Mouse (Mus musculus): ENCODE results near the gene 4930432K21Rik. TPM values are rescaled to one million over a fixed set of nuclear protein-coding genes. Genes with fewer than 3 reads are reported as not detected.

Gene 4930432K21Rik
- polyA plus RNA-seq, 1 experiment from 2014 or later = 2.0 TPM

DNA sequence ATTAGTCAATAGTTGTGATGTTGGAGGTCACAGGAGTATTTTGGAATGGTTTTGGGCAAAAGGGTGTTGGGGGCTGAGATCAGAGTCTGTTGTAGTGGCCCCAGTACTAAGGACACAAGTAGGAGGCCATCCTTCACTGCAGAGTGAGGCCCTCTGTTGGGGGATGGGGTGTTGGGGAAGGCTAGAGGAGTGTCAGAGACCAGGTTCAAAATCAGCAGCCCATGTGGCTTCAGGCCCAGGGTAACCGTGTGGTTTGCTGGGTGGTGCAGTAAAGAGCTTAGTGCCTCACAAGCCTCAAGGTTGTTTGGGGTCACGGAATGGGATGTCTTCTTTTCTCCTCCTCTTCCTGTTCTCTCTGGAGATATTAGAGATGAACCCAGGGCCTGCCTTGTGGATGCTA is 21.1 kb upstream of the 4930432K21Rik start:
- Histone ChIP-seq H3K27me3 (no peaks in the 10 kb centered on the region), H3K4me3 (no peak overlapping the region), H3K9me3 (no peaks in the 10 kb centered on the region), H3K27ac (0 out of 2 replicates have a peak overlapping the region, but pooled peaks have one; percentile 63), H3K36me3 (peaks cover 5% of the 10 kb centered on the region), H3K4me2 (replicated peaks) (no peak overlapping the region), H3K9ac (no peak overlapping the region), H3K4me1 (peaks cover 23% of the 10 kb centered on the region)
- no peak for ATAC-seq (ENCODE audit: low FRiP score, low read depth)
- WGBS = 60% methylated on average over 2 of the region's 2 CpGs

DNA sequence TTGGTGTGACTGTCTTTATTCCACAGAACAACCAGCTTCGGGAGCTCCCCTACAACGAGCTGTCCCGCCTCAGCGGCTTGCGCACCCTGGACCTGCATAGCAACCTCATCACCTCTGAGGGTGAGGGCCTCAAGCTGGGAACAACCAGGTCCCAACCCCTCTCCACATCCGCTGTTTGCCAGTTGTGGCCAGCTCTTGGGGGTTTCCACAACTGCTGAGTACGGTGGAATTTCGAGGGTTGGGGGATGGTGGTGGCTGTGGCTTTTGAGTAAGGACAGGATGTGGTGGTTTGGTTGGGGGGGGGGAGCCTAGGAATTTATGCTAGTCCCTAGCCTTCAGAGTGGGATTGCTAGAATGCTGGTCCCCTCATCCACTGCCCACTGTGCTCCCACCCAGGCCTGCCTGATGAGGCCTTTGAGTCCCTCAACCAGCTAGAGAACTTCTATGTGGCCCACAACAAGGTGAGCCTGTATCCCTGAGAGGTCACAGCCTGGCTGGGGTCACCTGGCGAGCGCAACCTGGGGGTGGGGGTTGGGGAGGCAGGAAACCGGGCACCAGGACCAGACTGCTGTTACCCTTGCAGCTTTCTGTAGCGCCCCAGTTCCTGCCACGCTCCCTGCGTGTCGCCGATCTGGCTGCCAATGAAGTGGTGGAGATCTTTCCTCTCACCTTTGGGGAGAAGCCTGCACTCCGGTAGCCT is 20.5 kb upstream of the 4930432K21Rik start:
- peak; percentile 52; the same call in 1 of the 2 replicates for ATAC-seq (ENCODE audit: low FRiP score, low read depth)
- peaks cover 11% of the 10 kb centered on the region for H3K36me3 ChIP-seq
- no peak overlapping the region for H3K4me3 ChIP-seq
- no peak overlapping the region for H3K9ac ChIP-seq
- WGBS = 46% methylated on average over 17 of the region's 17 CpGs
- H3K4me2 ChIP-seq (replicated peaks) = peak overlapping the region; percentile 37
- peak overlapping the region; percentile 63; the same call in 1 of the 2 replicates for H3K27ac ChIP-seq
- peaks cover 23% of the 10 kb centered on the region for H3K4me1 ChIP-seq
- H3K9me3 ChIP-seq = no peaks in the 10 kb centered on the region
- no peaks in the 10 kb centered on the region for H3K27me3 ChIP-seq

DNA sequence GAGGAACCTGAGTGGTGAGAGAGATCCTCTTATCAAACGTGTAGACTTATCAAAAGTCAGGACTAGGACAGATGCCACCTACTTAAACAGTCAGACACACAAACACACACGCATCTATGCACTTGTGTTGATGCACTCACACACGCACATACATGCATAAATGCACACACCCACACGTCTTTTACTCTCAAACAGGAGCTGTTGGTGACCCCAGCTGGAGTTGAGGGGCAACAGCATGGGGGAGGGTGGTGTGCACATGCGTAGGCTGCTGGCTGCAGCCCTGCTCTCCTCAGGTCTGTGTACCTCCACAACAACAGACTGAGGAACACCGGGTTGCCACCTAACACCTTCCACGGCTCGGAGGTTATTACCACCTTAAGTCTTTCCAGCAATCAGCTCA is 19.5 kb upstream of the 4930432K21Rik start:
- WGBS = 48% methylated on average over 8 of the region's 8 CpGs
- H3K4me2 ChIP-seq (replicated peaks) = peak overlapping the region; percentile 37; the same call in 1 of the 2 replicates
- no peak for ATAC-seq (ENCODE audit: low FRiP score, low read depth)

DNA sequence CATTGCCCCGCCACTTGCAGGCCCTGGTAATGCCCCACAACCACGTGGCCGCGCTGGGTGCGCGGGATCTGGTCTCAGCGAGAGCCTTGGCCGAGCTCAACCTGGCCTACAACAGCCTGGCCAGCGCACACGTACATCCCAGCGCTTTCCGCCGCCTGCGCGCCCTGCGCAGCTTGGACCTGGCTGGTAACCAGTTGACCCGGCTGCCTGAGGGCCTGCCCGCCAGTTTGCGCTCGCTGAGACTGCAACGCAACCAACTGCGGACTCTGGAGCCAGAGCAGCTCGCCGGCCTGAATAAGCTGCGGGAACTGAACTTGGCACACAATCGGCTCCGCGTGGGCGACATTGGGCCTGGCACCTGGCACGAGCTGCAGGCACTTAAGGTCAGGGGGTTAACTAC is 17.0 kb upstream of the 4930432K21Rik start:
- WGBS = 43% methylated on average over 30 of the region's 30 CpGs
- no peak for ATAC-seq (ENCODE audit: low FRiP score, low read depth)
- Histone ChIP-seq H3K4me2 (replicated peaks) (no peak overlapping the region), H3K36me3 (peaks cover 46% of the 10 kb centered on the region), H3K9me3 (no peaks in the 10 kb centered on the region), H3K27ac (no peak overlapping the region), H3K27me3 (no peaks in the 10 kb centered on the region), H3K9ac (peak overlapping the region; percentile 39; the same call in 1 of the 2 replicates), H3K4me3 (no peak overlapping the region), H3K4me1 (peaks cover 23% of the 10 kb centered on the region)

More for the DNA sequence above, 19.5 kb upstream of the 4930432K21Rik start:
- Histone ChIP-seq H3K9me3 (no peaks in the 10 kb centered on the region), H3K27ac (no peak overlapping the region), H3K27me3 (no peaks in the 10 kb centered on the region), H3K4me1 (peaks cover 23% of the 10 kb centered on the region), H3K36me3 (peaks cover 20% of the 10 kb centered on the region), H3K9ac (no peak overlapping the region), H3K4me3 (no peak overlapping the region)

DNA sequence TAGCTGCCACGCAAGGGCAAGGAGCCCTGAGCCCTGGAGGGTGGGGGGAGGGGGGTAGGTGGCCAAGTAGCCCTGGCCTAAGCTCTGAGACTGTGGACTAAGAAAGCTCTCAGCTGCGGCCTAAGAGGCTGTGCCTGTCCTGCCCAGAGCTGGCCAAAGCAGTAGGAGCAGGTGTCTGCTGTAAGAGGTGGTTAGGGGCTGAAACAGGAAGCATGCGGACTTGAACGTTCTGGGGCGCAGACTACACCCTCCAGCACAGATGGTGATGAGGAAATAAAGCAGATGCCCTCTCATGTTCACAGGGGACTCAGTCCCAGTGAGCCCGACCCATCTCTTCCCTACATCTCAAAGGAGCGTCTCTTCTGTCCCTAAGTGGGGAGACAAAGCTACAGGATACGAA is 15.6 kb upstream of the 4930432K21Rik start:
- peaks cover 60% of the 10 kb centered on the region for H3K36me3 ChIP-seq
- WGBS = 80% methylated on average over 8 of the region's 8 CpGs
- H3K27me3 ChIP-seq = no peaks in the 10 kb centered on the region
- peaks cover 18% of the 10 kb centered on the region for H3K4me1 ChIP-seq
- H3K4me3 ChIP-seq = no peak overlapping the region
- no peaks in the 10 kb centered on the region for H3K9me3 ChIP-seq
- H3K9ac ChIP-seq = no peak overlapping the region
- no peak overlapping the region for H3K4me2 ChIP-seq (replicated peaks)
- no peak for ATAC-seq (ENCODE audit: low FRiP score, low read depth)
- H3K27ac ChIP-seq = no peak overlapping the region

DNA sequence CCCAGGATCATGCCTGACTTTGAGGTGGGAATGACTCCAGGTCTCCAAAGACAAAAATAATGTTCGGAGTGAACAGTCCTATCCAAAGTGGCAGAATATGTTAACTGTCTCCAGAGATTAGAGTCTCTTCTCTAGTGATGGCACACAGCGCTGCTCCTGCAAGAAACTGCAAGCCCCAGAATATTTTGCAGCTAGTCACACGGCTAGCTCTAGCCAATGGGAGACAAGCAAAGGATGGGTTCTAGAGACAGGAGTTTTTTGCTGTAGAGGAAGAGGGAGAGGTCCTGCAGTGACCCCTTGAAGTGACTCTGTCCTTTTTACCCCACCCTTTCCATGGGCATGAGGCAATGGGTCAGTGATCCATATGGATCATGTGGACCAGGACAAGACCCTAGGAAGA is 10.0 kb upstream of the 4930432K21Rik start:
- Histone ChIP-seq H3K4me3 (no peak overlapping the region), H3K9ac (no peak overlapping the region), H3K27me3 (no peaks in the 10 kb centered on the region), H3K9me3 (no peaks in the 10 kb centered on the region), H3K27ac (no peak overlapping the region), H3K36me3 (peaks cover 99% of the 10 kb centered on the region), H3K4me2 (replicated peaks) (no peak overlapping the region), H3K4me1 (no peaks in the 10 kb centered on the region)
- WGBS = 95% methylated on average over 3 of the region's 3 CpGs
- no peak for ATAC-seq (ENCODE audit: low FRiP score, low read depth)

DNA sequence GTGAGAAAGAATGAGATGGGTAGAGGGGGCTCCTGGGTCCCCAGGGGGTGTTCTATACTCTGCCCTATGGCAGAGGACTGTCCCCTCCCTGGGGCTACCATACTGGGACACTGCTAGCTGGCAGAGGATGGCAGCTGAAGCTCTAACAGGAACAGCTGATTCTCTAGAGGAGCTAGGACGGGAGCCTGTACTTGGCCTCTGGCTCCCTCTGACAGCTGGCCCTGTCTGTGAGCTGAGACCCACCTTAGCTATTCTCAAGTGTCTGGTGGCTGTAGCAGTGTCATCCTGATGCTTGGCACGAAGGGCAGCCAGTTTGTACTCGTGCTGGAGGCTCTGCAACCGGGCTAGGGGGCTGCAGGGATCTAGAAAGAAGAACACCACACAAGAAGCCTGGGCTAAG is 7.0 kb upstream of the 4930432K21Rik start:
- no peak overlapping the region for H3K4me2 ChIP-seq (replicated peaks)
- H3K36me3 ChIP-seq = peaks cover 99% of the 10 kb centered on the region
- H3K9ac ChIP-seq = no peak overlapping the region
- no peak overlapping the region for H3K4me3 ChIP-seq
- no peaks in the 10 kb centered on the region for H3K9me3 ChIP-seq
- WGBS = 91% methylated on average over 4 of the region's 4 CpGs
- H3K27ac ChIP-seq = no peak overlapping the region
- no peak for ATAC-seq (ENCODE audit: low FRiP score, low read depth)
- 0 out of 2 replicates have a peak, but pooled peaks cover 3% of the 10 kb centered on the region for H3K4me1 ChIP-seq
- H3K27me3 ChIP-seq = no peaks in the 10 kb centered on the region

DNA sequence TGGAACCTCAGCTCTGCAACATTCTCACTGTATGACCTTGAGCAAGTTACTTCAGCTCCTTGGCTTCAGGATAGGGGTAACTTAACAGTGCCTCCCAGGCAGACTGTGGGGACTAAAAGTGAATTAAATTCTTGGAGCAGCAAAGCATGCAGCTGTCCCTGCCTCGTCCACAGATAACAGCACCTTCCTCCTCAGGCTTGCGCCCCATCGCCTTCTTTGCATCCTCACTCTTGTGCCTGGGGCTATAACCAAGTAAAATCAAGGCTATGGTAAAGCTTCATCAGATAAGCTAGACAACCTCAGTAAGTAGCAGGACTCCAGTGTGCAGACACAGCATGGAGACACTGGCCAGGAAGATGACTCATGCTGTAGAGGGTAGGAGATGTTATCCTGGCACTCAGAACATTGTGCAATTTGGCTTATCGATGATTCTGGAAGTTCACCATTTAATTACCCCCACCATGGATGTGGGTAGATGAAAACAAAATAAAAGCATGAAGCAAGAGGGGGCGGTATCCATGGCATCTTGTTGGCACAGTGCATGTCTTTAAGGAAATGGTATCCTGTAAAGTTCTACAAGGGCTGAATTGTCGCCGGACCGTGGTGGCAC is 3.1 kb upstream of the 4930432K21Rik start:
- peaks cover 26% of the 10 kb centered on the region for H3K4me1 ChIP-seq
- ATAC-seq (ENCODE audit: low FRiP score, low read depth) = no peak
- no peak overlapping the region for H3K4me3 ChIP-seq
- no peak overlapping the region for H3K4me2 ChIP-seq (replicated peaks)
- WGBS = 94% methylated on average over 8 of the region's 8 CpGs
- peaks cover 64% of the 10 kb centered on the region for H3K36me3 ChIP-seq
- H3K9ac ChIP-seq = no peak overlapping the region
- no peaks in the 10 kb centered on the region for H3K27me3 ChIP-seq
- H3K9me3 ChIP-seq = no peaks in the 10 kb centered on the region
- H3K27ac ChIP-seq = no peak overlapping the region

DNA sequence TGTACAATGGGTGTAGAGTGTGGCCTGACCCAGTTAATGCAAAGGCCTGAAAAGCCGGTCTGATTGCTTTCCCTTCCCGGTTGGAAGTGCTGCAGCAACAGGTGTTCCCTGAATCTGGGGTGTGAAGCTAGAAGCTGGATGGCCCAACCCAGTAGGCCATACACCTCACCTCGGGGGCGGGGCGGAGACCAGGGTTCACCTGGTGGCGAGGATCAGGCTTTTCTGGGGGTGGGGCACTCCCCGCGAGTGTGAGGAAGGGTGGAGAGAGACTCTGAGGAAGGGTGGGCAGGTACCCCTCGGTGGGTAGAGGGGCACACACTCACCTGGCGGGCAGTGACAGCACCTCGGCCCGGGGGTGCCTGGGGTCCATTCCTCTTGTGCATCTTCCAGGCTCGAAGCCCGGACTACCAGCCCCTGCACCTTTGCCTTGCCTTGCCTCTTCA is 480 bp upstream of the 4930432K21Rik start:
- no peaks in the 10 kb centered on the region for H3K9me3 ChIP-seq
- peaks cover 43% of the 10 kb centered on the region for H3K36me3 ChIP-seq
- H3K27me3 ChIP-seq = no peaks in the 10 kb centered on the region
- peak overlapping the region; percentile 95 for H3K4me2 ChIP-seq (replicated peaks)
- 9% methylated on average over 14 of the region's 14 CpGs for WGBS
- peak overlapping the region; percentile 73 for H3K4me3 ChIP-seq
- H3K27ac ChIP-seq = no peak overlapping the region
- ATAC-seq (ENCODE audit: low FRiP score, low read depth) = 0 out of 2 replicates have a peak, but pooled peaks have one; percentile 9
- peak overlapping the region; percentile 90 for H3K9ac ChIP-seq
- peaks cover 26% of the 10 kb centered on the region for H3K4me1 ChIP-seq

DNA sequence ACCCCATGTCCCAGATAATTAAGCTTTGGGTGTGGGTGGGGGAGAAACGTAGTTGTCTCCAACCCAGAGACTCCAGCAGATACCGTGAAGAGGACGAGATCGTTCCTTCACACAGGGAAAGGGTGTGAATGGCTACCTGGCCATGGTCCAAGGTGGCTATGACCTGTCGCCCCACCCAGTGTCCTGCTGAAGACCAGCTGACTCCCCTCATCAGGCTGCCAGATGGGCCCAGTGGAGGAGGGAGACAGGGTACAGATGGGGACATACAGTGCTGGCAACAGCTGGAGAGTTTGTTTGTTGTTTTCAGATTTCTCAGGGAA is 666 bp downstream of the 4930432K21Rik start:
- Histone ChIP-seq H3K9ac (no peak overlapping the region), H3K27ac (no peak overlapping the region), H3K4me3 (peak overlapping the region; percentile 73)

DNA sequence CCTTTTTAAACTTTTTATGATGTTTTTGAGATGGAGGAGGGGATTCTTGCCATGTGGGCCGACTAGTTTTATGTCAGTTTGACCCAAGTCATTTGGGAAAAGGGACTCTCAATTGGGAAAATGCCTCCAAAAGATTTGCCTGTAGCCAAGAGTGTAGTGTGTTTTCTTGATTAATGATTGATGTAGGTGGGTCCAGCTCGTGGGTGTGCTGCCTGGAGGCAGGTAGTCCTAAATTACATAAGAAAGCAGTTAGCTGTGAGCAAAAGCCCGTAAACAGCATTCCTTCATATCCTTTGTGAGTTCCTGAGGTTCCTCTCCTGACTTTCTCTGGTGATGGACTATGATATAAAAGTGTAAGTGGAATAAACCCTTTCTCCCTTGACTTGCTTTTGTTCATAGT is 1.4 kb downstream of the 4930432K21Rik start:
- Histone ChIP-seq H3K27me3 (no peaks in the 10 kb centered on the region), H3K36me3 (peaks cover 25% of the 10 kb centered on the region), H3K4me3 (no peak overlapping the region), H3K9ac (no peak overlapping the region), H3K4me1 (peaks cover 26% of the 10 kb centered on the region), H3K27ac (no peak overlapping the region), H3K9me3 (no peaks in the 10 kb centered on the region), H3K4me2 (replicated peaks) (no peak overlapping the region)
- WGBS = 58% methylated on average over 3 of the region's 3 CpGs
- ATAC-seq (ENCODE audit: low FRiP score, low read depth) = no peak

More for the DNA sequence above, 666 bp downstream of the 4930432K21Rik start:
- H3K36me3 ChIP-seq = peaks cover 32% of the 10 kb centered on the region
- no peaks in the 10 kb centered on the region for H3K9me3 ChIP-seq
- no peaks in the 10 kb centered on the region for H3K27me3 ChIP-seq
- WGBS = 94% methylated on average over 5 of the region's 5 CpGs
- H3K4me1 ChIP-seq = peaks cover 26% of the 10 kb centered on the region
- H3K4me2 ChIP-seq (replicated peaks) = peak overlapping the region; percentile 95
- no peak for ATAC-seq (ENCODE audit: low FRiP score, low read depth)

DNA sequence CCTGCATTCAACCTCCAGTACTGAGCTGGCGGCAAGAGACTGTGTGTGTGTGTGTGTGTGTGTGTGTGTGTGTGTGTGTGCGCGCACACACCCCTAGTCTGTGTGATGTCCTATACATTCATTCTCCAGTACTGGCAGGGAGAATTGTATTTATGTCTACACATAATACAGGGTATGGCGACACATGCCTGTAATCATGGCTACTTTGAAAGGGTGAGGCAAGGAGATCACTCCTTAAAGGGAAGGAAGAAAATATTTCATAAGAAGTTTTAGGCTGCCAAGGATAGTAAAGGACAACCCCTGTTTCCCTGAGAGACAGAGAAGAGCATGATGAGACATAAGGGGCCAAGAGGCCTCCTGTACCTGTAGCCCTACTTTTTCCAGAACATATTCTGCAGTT is 9.8 kb downstream of the 4930432K21Rik start:
- Histone ChIP-seq H3K36me3 (peaks cover 48% of the 10 kb centered on the region), H3K9ac (no peak overlapping the region), H3K27me3 (no peaks in the 10 kb centered on the region), H3K4me1 (no peaks in the 10 kb centered on the region), H3K4me2 (replicated peaks) (no peak overlapping the region), H3K27ac (no peak overlapping the region), H3K9me3 (no peaks in the 10 kb centered on the region), H3K4me3 (no peak overlapping the region)
- no peak for ATAC-seq (ENCODE audit: low FRiP score, low read depth)
- WGBS = 89% methylated on average over 4 of the region's 4 CpGs
